Mouse (Mus musculus) heart, postnatal 10 days (tissue): Measurements from ENCODE around the gene Mmp14. TPM values are rescaled to one million over a fixed set of nuclear protein-coding genes. Genes with fewer than 3 reads are reported as not detected.

Source experiments
- DNase-seq, 2 experiments: peaks; one replicate each; pipeline ENCODE4 v3.0.0; 2021
- intact Hi-C: fragments of 180-260 bp; cut with DNase I; formaldehyde crosslinking; loops from one replicate; pipeline ENCODE4 v1.15.1; 2025
- total RNA-seq, 2 experiments: library from RNA; stranded (reverse); gene quantifications; 2 replicates each; pipeline ENCODE4 v1.2.3; 2021

Gene Mmp14
- 100 to 1,000 TPM; 106 to 116 TPM for total RNA-seq

- intact Hi-C loops = loop anchor here (2.0 kb wide), 1 partner anchor 17 kb away; no protein-coding TSS in a partner anchor
Measured at GRCm38 (mm10) chr14:54431334-54432077, at the start of gene Mmp14. Gene Mmp14 (plus strand): TSS chr14:54431612.

GRCm38 (mm10) chr14:54381816-54382215 is 49.6 kb upstream of the Mmp14 start:
- no peak for DNase-seq
- intact Hi-C loops = no loop called here

More at GRCm38 (mm10) chr14:54431334-54432077, at the start of gene Mmp14:
- DNase-seq = peak; percentile 85 to 86

GRCm38 (mm10) chr14:54382641-54383040 is 48.8 kb upstream of the Mmp14 start:
- intact Hi-C loops = no loop called here
- DNase-seq = no peak

- DNase-seq = peak; percentile 46 to 54
- intact Hi-C loops = no loop called here
Measured at GRCm38 (mm10) chr14:54383355-54383771, 48.0 kb upstream of the Mmp14 start.

- DNase-seq = no peak
- intact Hi-C loops = no loop called here
Measured at GRCm38 (mm10) chr14:54384396-54384795, 47.0 kb upstream of the Mmp14 start.

GRCm38 (mm10) chr14:54385968-54386618 is 45.3 kb upstream of the Mmp14 start:
- no peak for DNase-seq
- intact Hi-C loops = no loop called here

GRCm38 (mm10) chr14:54387546-54387945 is 43.9 kb upstream of the Mmp14 start:
- DNase-seq = no peak
- intact Hi-C loops = no loop called here

GRCm38 (mm10) chr14:54390843-54391242 is 40.6 kb upstream of the Mmp14 start:
- intact Hi-C loops = no loop called here
- no peak for DNase-seq

GRCm38 (mm10) chr14:54393794-54394193 is 37.6 kb upstream of the Mmp14 start:
- intact Hi-C loops = no loop called here
- no peak for DNase-seq

GRCm38 (mm10) chr14:54394309-54394708 is 37.1 kb upstream of the Mmp14 start:
- intact Hi-C loops = no loop called here
- DNase-seq = no peak

- no peak for DNase-seq
- intact Hi-C loops = no loop called here
Measured at GRCm38 (mm10) chr14:54396685-54397084, 34.7 kb upstream of the Mmp14 start.

- DNase-seq = no peak
- intact Hi-C loops = no loop called here
Measured at GRCm38 (mm10) chr14:54397872-54398527, 33.4 kb upstream of the Mmp14 start.

GRCm38 (mm10) chr14:54398528-54398916 is 32.9 kb upstream of the Mmp14 start:
- intact Hi-C loops = no loop called here
- no peak for DNase-seq

- no peak for DNase-seq
- intact Hi-C loops = no loop called here
Measured at GRCm38 (mm10) chr14:54398921-54399382, 32.5 kb upstream of the Mmp14 start.

GRCm38 (mm10) chr14:54401723-54402122 is 29.7 kb upstream of the Mmp14 start:
- intact Hi-C loops = no loop called here
- no peak for DNase-seq

- DNase-seq = no peak
- intact Hi-C loops = no loop called here
Measured at GRCm38 (mm10) chr14:54408336-54409056, 22.9 kb upstream of the Mmp14 start.

GRCm38 (mm10) chr14:54409057-54409645 is 22.3 kb upstream of the Mmp14 start:
- intact Hi-C loops = no loop called here
- no peak for DNase-seq

- DNase-seq = peak; percentile 50 to 55
- intact Hi-C loops = no loop called here
Measured at GRCm38 (mm10) chr14:54409980-54410810, 21.2 kb upstream of the Mmp14 start.

GRCm38 (mm10) chr14:54412000-54412576 is 19.3 kb upstream of the Mmp14 start:
- no peak for DNase-seq
- intact Hi-C loops = loop anchor here (1.0 to 2.0 kb wide), 4 partner anchors 36 to 183 kb away; partner anchors contain the start of gene Oxa1l
